Mouse (Mus musculus): ENCODE measurements around the gene 1600002K03Rik. TPM values are rescaled to one million over a fixed set of nuclear protein-coding genes. Genes with fewer than 3 reads are reported as not detected.

Gene 1600002K03Rik
- total and polyA plus RNA-seq, 2 experiments: 5.1 to 10.0 TPM

DNA sequence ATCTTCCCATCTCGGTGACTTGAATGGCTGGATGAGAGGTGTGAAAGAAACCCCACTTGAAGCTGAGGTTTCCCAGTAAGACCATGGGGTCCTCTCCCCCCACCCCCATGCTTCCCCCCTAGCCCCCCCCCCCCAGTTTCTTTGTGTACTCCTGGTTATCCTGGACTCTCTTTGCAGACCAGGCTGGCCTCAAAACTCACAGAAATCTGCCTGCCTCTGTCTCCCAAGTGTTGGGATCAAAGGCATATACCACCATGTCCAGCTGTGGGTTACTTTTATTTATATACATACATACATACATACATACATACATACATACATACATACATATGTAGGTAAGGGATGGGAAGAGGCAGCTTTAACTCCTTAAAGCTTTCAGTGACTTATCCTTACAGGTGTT is 3.7 kb upstream of the 1600002K03Rik start:
- no peak for TF ChIP-seq CTCF (IDR thresholded peaks at IDR 0.05; ENCODE audit: low read depth, low read length)
- no peak for TF ChIP-seq POLR2A (IDR thresholded peaks at IDR 0.05; ENCODE audit: extremely low read depth, insufficient read depth, low read length)
- H3K36me3 ChIP-seq (ENCODE audit: control insufficient read depth, insufficient read depth, low read length): peaks cover 6% of the 10 kb centered on the region
- WGBS: 14% methylated on average over 1 of the region's 1 CpGs
- no peaks in the 10 kb centered on the region for H3K27me3 ChIP-seq (ENCODE audit: control insufficient read depth, insufficient read depth, low read length)
- H3K4me3 ChIP-seq (ENCODE audit: insufficient read depth, low read depth, low read length): no peak overlapping the region
- H3K9ac ChIP-seq (ENCODE audit: low read depth, low read length): no peak overlapping the region
- H3K27ac ChIP-seq (replicated peaks; ENCODE audit: insufficient read depth, low read depth, low read length): no peak overlapping the region; the same call in 1 of the 2 replicates
- no peak for DNase-seq (ENCODE audit: extremely low read depth, low read depth, low spot score)
- peaks cover 8% of the 10 kb centered on the region for H3K4me1 ChIP-seq (ENCODE audit: control insufficient read depth, insufficient read depth, low read length)
- peaks cover 6% of the 10 kb centered on the region; the same call in 1 of the 2 replicates for H3K79me2 ChIP-seq (ENCODE audit: control insufficient read depth, insufficient read depth, low read length)

DNA sequence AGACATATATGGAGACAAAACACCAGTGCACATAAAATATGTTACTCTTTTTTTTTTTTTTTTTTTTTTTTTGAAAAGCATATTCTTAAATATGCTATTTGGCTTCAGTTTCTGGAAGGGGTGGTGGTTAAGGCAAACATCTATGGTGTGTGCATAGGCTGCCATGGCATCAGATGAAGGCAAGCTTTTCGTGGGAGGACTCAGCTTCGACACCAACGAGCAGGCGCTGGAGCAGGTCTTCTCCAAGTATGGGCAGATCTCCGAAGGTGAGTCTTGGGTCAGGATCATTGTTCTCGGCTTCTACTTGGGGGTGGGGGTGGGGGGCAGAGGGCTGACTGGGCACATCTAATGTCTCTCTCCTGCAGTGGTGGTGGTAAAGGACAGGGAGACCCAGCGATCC is 3.1 kb upstream of the 1600002K03Rik start:
- Histone ChIP-seq H3K4me3 (ENCODE audit: insufficient read depth, low read depth, low read length) (no peak overlapping the region), H3K27ac (replicated peaks; ENCODE audit: insufficient read depth, low read depth, low read length) (no peak overlapping the region), H3K36me3 (ENCODE audit: control insufficient read depth, insufficient read depth, low read length) (peaks cover 6% of the 10 kb centered on the region), H3K27me3 (ENCODE audit: control insufficient read depth, insufficient read depth, low read length) (no peaks in the 10 kb centered on the region), H3K4me1 (ENCODE audit: control insufficient read depth, insufficient read depth, low read length) (peaks cover 8% of the 10 kb centered on the region), H3K9ac (ENCODE audit: low read depth, low read length) (no peak overlapping the region), H3K79me2 (ENCODE audit: control insufficient read depth, insufficient read depth, low read length) (peaks cover 6% of the 10 kb centered on the region; the same call in 1 of the 2 replicates)
- TF ChIP-seq POLR2A (IDR thresholded peaks at IDR 0.05; ENCODE audit: extremely low read depth, insufficient read depth, low read length) (no peak), CTCF (IDR thresholded peaks at IDR 0.05; ENCODE audit: low read depth, low read length) (no peak)
- WGBS: 90% methylated on average over 7 of the region's 7 CpGs
- DNase-seq (ENCODE audit: extremely low read depth, low read depth, low spot score): no peak

DNA sequence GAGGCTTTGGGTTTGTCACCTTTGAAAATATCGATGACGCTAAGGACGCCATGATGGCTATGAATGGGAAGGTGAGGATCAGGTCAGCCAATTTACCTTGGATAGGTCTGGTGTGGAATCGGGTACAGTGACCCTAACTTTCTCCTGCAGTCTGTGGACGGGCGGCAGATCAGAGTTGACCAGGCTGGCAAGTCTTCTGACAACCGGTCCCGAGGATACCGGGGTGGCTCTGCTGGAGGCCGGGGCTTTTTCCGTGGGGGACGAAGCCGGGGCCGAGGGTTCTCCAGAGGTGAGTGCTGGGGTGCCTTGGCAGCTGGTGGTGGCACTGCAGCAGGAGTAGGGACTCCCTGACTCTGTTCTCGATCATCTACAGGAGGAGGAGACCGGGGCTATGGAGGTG is 2.7 kb upstream of the 1600002K03Rik start:
- Histone ChIP-seq H3K27me3 (ENCODE audit: control insufficient read depth, insufficient read depth, low read length) (no peaks in the 10 kb centered on the region), H3K79me2 (ENCODE audit: control insufficient read depth, insufficient read depth, low read length) (peaks cover 6% of the 10 kb centered on the region; the same call in 1 of the 2 replicates), H3K4me3 (ENCODE audit: insufficient read depth, low read depth, low read length) (no peak overlapping the region), H3K4me1 (ENCODE audit: control insufficient read depth, insufficient read depth, low read length) (peaks cover 8% of the 10 kb centered on the region), H3K9ac (ENCODE audit: low read depth, low read length) (no peak overlapping the region), H3K27ac (replicated peaks; ENCODE audit: insufficient read depth, low read depth, low read length) (no peak overlapping the region), H3K36me3 (ENCODE audit: control insufficient read depth, insufficient read depth, low read length) (peaks cover 6% of the 10 kb centered on the region)
- DNase-seq (ENCODE audit: extremely low read depth, low read depth, low spot score): no peak
- TF ChIP-seq CTCF (IDR thresholded peaks at IDR 0.05; ENCODE audit: low read depth, low read length): no peak
- no peak for TF ChIP-seq POLR2A (IDR thresholded peaks at IDR 0.05; ENCODE audit: extremely low read depth, insufficient read depth, low read length)
- WGBS: 95% methylated on average over 16 of the region's 16 CpGs

DNA sequence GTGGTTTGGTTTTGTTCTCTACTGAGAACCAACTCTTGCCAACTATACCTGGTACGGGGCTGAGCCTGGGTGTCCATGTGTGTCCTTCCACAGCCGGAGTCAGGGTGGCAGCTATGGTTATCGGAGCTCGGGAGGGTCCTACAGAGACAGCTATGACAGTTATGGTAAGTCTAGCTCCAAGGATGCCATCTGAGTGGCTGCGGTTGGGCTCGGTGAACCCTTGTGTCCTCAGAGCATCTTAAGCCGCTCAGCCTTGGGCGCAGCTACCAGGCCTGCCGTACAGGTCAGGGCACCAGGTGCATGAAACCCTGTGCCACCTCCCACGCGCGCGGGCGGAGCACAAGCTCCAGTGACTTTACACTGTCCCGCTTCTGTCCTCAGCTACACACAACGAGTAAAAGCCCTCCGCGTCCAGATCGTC is 2.1 kb upstream of the 1600002K03Rik start:
- Histone ChIP-seq H3K4me3 (ENCODE audit: insufficient read depth, low read depth, low read length) (no peak overlapping the region), H3K36me3 (ENCODE audit: control insufficient read depth, insufficient read depth, low read length) (peaks cover 6% of the 10 kb centered on the region), H3K4me1 (ENCODE audit: control insufficient read depth, insufficient read depth, low read length) (peaks cover 8% of the 10 kb centered on the region), H3K9ac (ENCODE audit: low read depth, low read length) (no peak overlapping the region), H3K27me3 (ENCODE audit: control insufficient read depth, insufficient read depth, low read length) (no peaks in the 10 kb centered on the region), H3K27ac (replicated peaks; ENCODE audit: insufficient read depth, low read depth, low read length) (no peak overlapping the region), H3K79me2 (ENCODE audit: control insufficient read depth, insufficient read depth, low read length) (peaks cover 6% of the 10 kb centered on the region; the same call in 1 of the 2 replicates)
- no peak for DNase-seq (ENCODE audit: extremely low read depth, low read depth, low spot score)
- TF ChIP-seq POLR2A (IDR thresholded peaks at IDR 0.05; ENCODE audit: extremely low read depth, insufficient read depth, low read length) (no peak), CTCF (IDR thresholded peaks at IDR 0.05; ENCODE audit: low read depth, low read length) (no peak)
- 95% methylated on average over 19 of the region's 19 CpGs for WGBS

DNA sequence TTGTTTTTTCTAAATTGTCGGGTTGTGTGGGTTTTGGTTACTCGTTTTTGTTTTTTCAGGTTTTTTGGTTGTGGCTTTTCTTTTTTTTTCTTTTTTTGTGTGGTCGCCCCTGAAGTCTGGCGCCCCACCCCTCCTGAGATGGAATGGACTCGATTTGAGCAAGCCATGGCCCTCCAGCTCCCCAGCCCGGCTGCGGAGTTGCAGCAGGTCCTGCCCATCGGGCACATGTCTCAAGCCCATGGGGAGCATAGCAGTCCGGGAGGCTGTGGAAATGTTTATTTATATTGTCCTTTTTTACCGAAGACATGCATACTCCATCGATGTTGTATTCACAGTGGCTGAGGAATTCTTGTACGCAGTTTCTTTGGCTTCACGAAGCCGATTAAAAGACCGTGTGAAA is 1.5 kb upstream of the 1600002K03Rik start:
- WGBS: 94% methylated on average over 15 of the region's 15 CpGs
- Histone ChIP-seq H3K27ac (replicated peaks; ENCODE audit: insufficient read depth, low read depth, low read length) (no peak overlapping the region), H3K36me3 (ENCODE audit: control insufficient read depth, insufficient read depth, low read length) (peaks cover 6% of the 10 kb centered on the region), H3K9ac (ENCODE audit: low read depth, low read length) (no peak overlapping the region), H3K4me1 (ENCODE audit: control insufficient read depth, insufficient read depth, low read length) (peaks cover 8% of the 10 kb centered on the region), H3K79me2 (ENCODE audit: control insufficient read depth, insufficient read depth, low read length) (peaks cover 6% of the 10 kb centered on the region; the same call in 1 of the 2 replicates), H3K4me3 (ENCODE audit: insufficient read depth, low read depth, low read length) (no peak overlapping the region), H3K27me3 (ENCODE audit: control insufficient read depth, insufficient read depth, low read length) (no peaks in the 10 kb centered on the region)
- DNase-seq (ENCODE audit: extremely low read depth, low read depth, low spot score): no peak
- no peak for TF ChIP-seq CTCF (IDR thresholded peaks at IDR 0.05; ENCODE audit: low read depth, low read length)
- TF ChIP-seq POLR2A (IDR thresholded peaks at IDR 0.05; ENCODE audit: extremely low read depth, insufficient read depth, low read length): no peak

DNA sequence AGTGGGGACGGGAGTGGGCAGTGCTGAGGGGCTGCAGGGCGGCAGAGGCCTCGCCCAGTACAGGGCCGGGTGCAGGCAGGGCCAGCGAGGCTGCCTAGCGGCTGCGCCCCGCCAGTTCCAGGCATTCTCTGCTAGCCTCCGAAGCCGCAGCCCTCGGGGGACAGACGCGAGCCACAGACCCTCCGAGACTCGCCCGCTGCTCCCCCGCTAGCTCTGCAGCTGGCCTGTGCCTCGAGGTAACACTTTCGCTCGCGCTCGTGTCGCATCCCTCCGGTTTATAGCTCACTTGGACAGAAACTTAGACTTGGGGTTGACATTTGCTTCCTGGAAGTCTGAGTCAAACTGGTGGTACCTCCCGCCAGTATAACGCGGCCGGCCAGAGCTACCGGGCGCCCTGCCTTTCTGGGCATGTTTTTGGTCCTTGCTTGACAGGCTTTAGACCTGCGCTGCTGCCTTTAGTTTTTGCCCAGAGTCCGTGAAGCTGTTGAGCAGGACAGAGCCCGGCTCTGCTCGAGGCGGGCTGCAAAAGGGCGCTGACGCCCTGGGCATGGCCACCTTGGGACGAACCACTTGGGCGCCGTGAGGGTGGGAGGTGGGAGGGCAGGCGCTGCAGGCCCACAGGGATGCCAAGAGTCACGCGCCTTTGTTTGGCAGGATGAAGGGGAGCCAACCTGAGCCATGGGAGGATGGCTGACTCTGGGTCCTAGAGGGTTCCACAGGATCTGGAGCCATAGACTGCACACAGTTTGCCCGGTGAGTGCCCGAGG is 801 bp upstream of the 1600002K03Rik start:
- DNase-seq (ENCODE audit: extremely low read depth, low read depth, low spot score): no peak
- H3K4me3 ChIP-seq (ENCODE audit: insufficient read depth, low read depth, low read length): no peak overlapping the region
- H3K79me2 ChIP-seq (ENCODE audit: control insufficient read depth, insufficient read depth, low read length): peaks cover 6% of the 10 kb centered on the region; the same call in 1 of the 2 replicates
- no peak overlapping the region; the same call in 1 of the 2 replicates for H3K9ac ChIP-seq (ENCODE audit: low read depth, low read length)
- H3K36me3 ChIP-seq (ENCODE audit: control insufficient read depth, insufficient read depth, low read length): peaks cover 6% of the 10 kb centered on the region
- peaks cover 8% of the 10 kb centered on the region for H3K4me1 ChIP-seq (ENCODE audit: control insufficient read depth, insufficient read depth, low read length)
- 86% methylated on average over 45 of the region's 45 CpGs for WGBS
- H3K27me3 ChIP-seq (ENCODE audit: control insufficient read depth, insufficient read depth, low read length): no peaks in the 10 kb centered on the region
- peak overlapping the region; percentile 99; the same call in 1 of the 2 replicates for H3K27ac ChIP-seq (replicated peaks; ENCODE audit: insufficient read depth, low read depth, low read length)
- TF ChIP-seq POLR2A (IDR thresholded peaks at IDR 0.05; ENCODE audit: extremely low read depth, insufficient read depth, low read length) (no peak), CTCF (IDR thresholded peaks at IDR 0.05; ENCODE audit: low read depth, low read length) (no peak)

Data from liver, adult 2 months (tissue).